Mouse (Mus musculus) limb, embryonic 12.5 days (tissue): ENCODE data around the gene Galntl6. TPM values are rescaled to one million over a fixed set of nuclear protein-coding genes. Genes with fewer than 3 reads are reported as not detected.

Source experiments
- ATAC-seq: fragments of 200-750 bp; cut with Nextera tagmentation; 2 replicates; pipeline ENCODE4 v1.8.0; 2017; ENCODE audit warnings: low read depth, moderate TSS enrichment; ENCODE audit not compliant: insufficient number of reproducible peaks, insufficient read depth, low FRiP score, low TSS enrichment
- H3K27ac ChIP-seq: fragments of 300-500 bp; sonication (generic); 2 replicates; pipeline ENCODE4 v1.5.1; 2016; ENCODE audit warnings: mild to moderate bottlenecking, moderate library complexity
- H3K27me3 ChIP-seq: fragments of 300-500 bp; sonication (generic); 2 replicates; pipeline ENCODE4 v1.6.1; 2016; ENCODE audit warnings: mild to moderate bottlenecking, moderate library complexity
- H3K36me3 ChIP-seq: fragments of 300-500 bp; sonication (generic); 2 replicates; pipeline ENCODE4 v1.6.1; 2016; ENCODE audit warnings: mild to moderate bottlenecking, moderate library complexity
- H3K4me1 ChIP-seq: fragments of 300-500 bp; sonication (generic); replicated peaks from 2 replicates; pipeline ENCODE4 v1.6.1; 2016
- H3K4me2 ChIP-seq: fragments of 300-500 bp; sonication (generic); 2 replicates; pipeline ENCODE4 v1.6.1; 2016; ENCODE audit warnings: mild to moderate bottlenecking, moderate library complexity
- H3K4me3 ChIP-seq: fragments of 300-500 bp; sonication (generic); replicated peaks from 2 replicates; pipeline ENCODE4 v1.5.1; 2016; ENCODE audit warnings: mild to moderate bottlenecking
- H3K9ac ChIP-seq: fragments of 300-500 bp; sonication (generic); replicated peaks from 2 replicates; pipeline ENCODE4 v1.6.1; 2016; ENCODE audit warnings: mild to moderate bottlenecking, moderate library complexity
- H3K9me3 ChIP-seq: fragments of 300-500 bp; sonication (generic); 2 replicates; pipeline ENCODE4 v1.6.1; 2016; ENCODE audit warnings: mild to moderate bottlenecking, moderate library complexity
- WGBS: fragments of 180-500 bp; shearing (Covaris S2); methylation state at CpG from one replicate; pipeline ENCODE4 v1.1.7; 2016; 5-methylcytosine and 5-hydroxymethylcytosine counted together
- polyA plus RNA-seq: library from polyadenylated mRNA; unstranded; fragments of >200 nt; fragmentation: Nextera tagmentation; extraction: Ambion mirVana; gene quantifications from 2 replicates; pipeline ENCODE4 v1.2.1, GENCODE M21; 2016

Galntl6 gene
- polyA plus RNA-seq, 1 experiment from 2014 or later: 1.4 TPM

GRCm38 (mm10) chr8:57923130-57923529 is 989.3 kb downstream of the Galntl6 start:
- no peak overlapping the region for H3K4me2 ChIP-seq
- WGBS: 70% methylated on average over 6 of the region's 6 CpGs

GRCm38 (mm10) chr8:57922214-57923070 is 990.0 kb downstream of the Galntl6 start:
- 75% methylated on average over 6 of the region's 6 CpGs for WGBS
- Histone ChIP-seq H3K4me3 (no peak overlapping the region), H3K4me2 (no peak overlapping the region), H3K4me1 (no peaks in the 10 kb centered on the region), H3K9ac (no peak overlapping the region), H3K9me3 (no peaks in the 10 kb centered on the region), H3K27me3 (no peaks in the 10 kb centered on the region), H3K27ac (no peak overlapping the region), H3K36me3 (no peaks in the 10 kb centered on the region)
- ATAC-seq: no peak

More at GRCm38 (mm10) chr8:57923130-57923529, 989.3 kb downstream of the Galntl6 start:
- Histone ChIP-seq H3K36me3 (no peaks in the 10 kb centered on the region), H3K4me1 (no peaks in the 10 kb centered on the region), H3K9me3 (no peaks in the 10 kb centered on the region), H3K9ac (no peak overlapping the region), H3K27me3 (no peaks in the 10 kb centered on the region), H3K4me3 (no peak overlapping the region), H3K27ac (no peak overlapping the region)
- no peak for ATAC-seq

GRCm38 (mm10) chr8:57920326-57920903 is 992.0 kb downstream of the Galntl6 start:
- no peak overlapping the region for H3K9ac ChIP-seq
- H3K36me3 ChIP-seq: no peaks in the 10 kb centered on the region
- no peaks in the 10 kb centered on the region for H3K4me1 ChIP-seq
- ATAC-seq: no peak
- 80% methylated on average over 3 of the region's 3 CpGs for WGBS
- H3K27ac ChIP-seq: no peak overlapping the region
- H3K4me3 ChIP-seq: no peak overlapping the region
- H3K4me2 ChIP-seq: no peak overlapping the region
- no peaks in the 10 kb centered on the region for H3K9me3 ChIP-seq
- no peaks in the 10 kb centered on the region for H3K27me3 ChIP-seq

- H3K36me3 ChIP-seq: no peaks in the 10 kb centered on the region
- no peaks in the 10 kb centered on the region for H3K4me1 ChIP-seq
- no peaks in the 10 kb centered on the region for H3K27me3 ChIP-seq
- H3K27ac ChIP-seq: no peak overlapping the region
- no peak overlapping the region for H3K9ac ChIP-seq
- H3K9me3 ChIP-seq: no peaks in the 10 kb centered on the region
- ATAC-seq: no peak
- H3K4me3 ChIP-seq: no peak overlapping the region
- H3K4me2 ChIP-seq: no peak overlapping the region
- 63% methylated on average over 9 of the region's 9 CpGs for WGBS
Observed at GRCm38 (mm10) chr8:57918720-57919640, 993.5 kb downstream of the Galntl6 start.

- no peaks in the 10 kb centered on the region for H3K4me1 ChIP-seq
- no peaks in the 10 kb centered on the region for H3K27me3 ChIP-seq
- 86% methylated on average over 5 of the region's 5 CpGs for WGBS
- no peaks in the 10 kb centered on the region for H3K36me3 ChIP-seq
- H3K9me3 ChIP-seq: 0 out of 2 replicates have a peak, but pooled peaks cover 5% of the 10 kb centered on the region
- no peak overlapping the region for H3K9ac ChIP-seq
- no peak overlapping the region for H3K27ac ChIP-seq
- H3K4me2 ChIP-seq: no peak overlapping the region
- no peak for ATAC-seq
- no peak overlapping the region for H3K4me3 ChIP-seq
Observed at GRCm38 (mm10) chr8:57893360-57893759, 1019.1 kb downstream of the Galntl6 start.

GRCm38 (mm10) chr8:57892115-57892514 is 1020.3 kb downstream of the Galntl6 start:
- no peaks in the 10 kb centered on the region for H3K36me3 ChIP-seq
- ATAC-seq: no peak

GRCm38 (mm10) chr8:57890159-57890558 is 1022.3 kb downstream of the Galntl6 start:
- no peak overlapping the region for H3K4me3 ChIP-seq
- no peak for ATAC-seq
- H3K9ac ChIP-seq: no peak overlapping the region
- no peak overlapping the region for H3K4me2 ChIP-seq
- no peaks in the 10 kb centered on the region for H3K4me1 ChIP-seq
- no peaks in the 10 kb centered on the region for H3K27me3 ChIP-seq
- 0 out of 2 replicates have a peak, but pooled peaks cover 5% of the 10 kb centered on the region for H3K9me3 ChIP-seq
- 88% methylated on average over 4 of the region's 4 CpGs for WGBS
- no peaks in the 10 kb centered on the region for H3K36me3 ChIP-seq
- no peak overlapping the region for H3K27ac ChIP-seq

More at GRCm38 (mm10) chr8:57892115-57892514, 1020.3 kb downstream of the Galntl6 start:
- 83% methylated on average over 5 of the region's 5 CpGs for WGBS
- H3K4me3 ChIP-seq: no peak overlapping the region
- H3K9me3 ChIP-seq: 0 out of 2 replicates have a peak, but pooled peaks cover 5% of the 10 kb centered on the region
- H3K4me2 ChIP-seq: no peak overlapping the region
- H3K9ac ChIP-seq: no peak overlapping the region
- H3K4me1 ChIP-seq: no peaks in the 10 kb centered on the region
- no peaks in the 10 kb centered on the region for H3K27me3 ChIP-seq
- no peak overlapping the region for H3K27ac ChIP-seq

- H3K9me3 ChIP-seq: 0 out of 2 replicates have a peak, but pooled peaks cover 5% of the 10 kb centered on the region
- no peaks in the 10 kb centered on the region for H3K36me3 ChIP-seq
- H3K4me2 ChIP-seq: no peak overlapping the region
- no peaks in the 10 kb centered on the region for H3K27me3 ChIP-seq
- no peak overlapping the region for H3K9ac ChIP-seq
- no peak overlapping the region for H3K27ac ChIP-seq
- H3K4me3 ChIP-seq: no peak overlapping the region
- H3K4me1 ChIP-seq: no peaks in the 10 kb centered on the region
- no peak for ATAC-seq
Observed at GRCm38 (mm10) chr8:57888831-57889230, 1023.6 kb downstream of the Galntl6 start.

GRCm38 (mm10) chr8:57879452-57879851 is 1033.0 kb downstream of the Galntl6 start:
- no peak overlapping the region for H3K27ac ChIP-seq
- H3K9me3 ChIP-seq: 0 out of 2 replicates have a peak, but pooled peaks cover 4% of the 10 kb centered on the region
- ATAC-seq: no peak
- no peak overlapping the region for H3K4me2 ChIP-seq
- H3K4me1 ChIP-seq: no peaks in the 10 kb centered on the region
- H3K27me3 ChIP-seq: no peaks in the 10 kb centered on the region
- 71% methylated on average over 11 of the region's 11 CpGs for WGBS
- no peaks in the 10 kb centered on the region for H3K36me3 ChIP-seq
- H3K9ac ChIP-seq: no peak overlapping the region
- H3K4me3 ChIP-seq: no peak overlapping the region

GRCm38 (mm10) chr8:57849074-57849473 is 1063.4 kb downstream of the Galntl6 start:
- Histone ChIP-seq H3K4me2 (no peak overlapping the region), H3K9ac (no peak overlapping the region), H3K4me3 (no peak overlapping the region), H3K27ac (no peak overlapping the region), H3K4me1 (no peaks in the 10 kb centered on the region), H3K27me3 (no peaks in the 10 kb centered on the region), H3K9me3 (no peaks in the 10 kb centered on the region), H3K36me3 (no peaks in the 10 kb centered on the region)
- no peak for ATAC-seq

- H3K9me3 ChIP-seq: no peaks in the 10 kb centered on the region
Observed at GRCm38 (mm10) chr8:57843461-57843860, 1069.0 kb downstream of the Galntl6 start.

More at GRCm38 (mm10) chr8:57843461-57843860, 1069.0 kb downstream of the Galntl6 start:
- Histone ChIP-seq H3K4me1 (no peaks in the 10 kb centered on the region), H3K4me2 (no peak overlapping the region), H3K9ac (no peak overlapping the region), H3K36me3 (no peaks in the 10 kb centered on the region), H3K27me3 (no peaks in the 10 kb centered on the region), H3K27ac (no peak overlapping the region), H3K4me3 (no peak overlapping the region)
- no peak for ATAC-seq
- WGBS: 70% methylated on average over 5 of the region's 5 CpGs
